Mouse (Mus musculus) MEL (cell line): ENCODE measurements around the gene Ncoa3. TPM values are rescaled to one million over a fixed set of nuclear protein-coding genes. Genes with fewer than 3 reads are reported as not detected.
A peak's percentile ranks its signal among the peaks of the same experiment; 100 is the strongest.

ENCODE experiments used
- DNase-seq: peaks from one replicate; pipeline ENCODE4 v3.0.0; 2011; ENCODE audit warnings: low read depth, low spot score
- H3K27ac ChIP-seq: 2 replicates; pipeline ENCODE4 v1.5.1; 2012; ENCODE audit warnings: low read depth, mild to moderate bottlenecking, control low read depth, low read length, moderate library complexity; ENCODE audit not compliant: control insufficient read depth
- H3K27me3 ChIP-seq, 2 experiments: fragments of 150-350 bp in 1 of 2; sonication (generic) in 1 of 2; 2 replicates each; pipeline ENCODE4 v1.6.1; 2012; ENCODE audit warnings: low read length in 2 of 2, mild to moderate bottlenecking in 2 of 2, improper control_type of control experiment in 1 of 2, moderate library complexity in 1 of 2; ENCODE audit not compliant: insufficient read depth in 2 of 2, control insufficient read depth in 1 of 2
- H3K36me3 ChIP-seq, 2 experiments: 2 replicates each; pipeline ENCODE4 v1.6.1; 2012 to 2014; ENCODE audit warnings: low read length in 2 of 2, improper control_type of control experiment in 1 of 2, inconsistent platforms in 1 of 2, mild to moderate bottlenecking in 1 of 2; ENCODE audit not compliant: insufficient read depth in 2 of 2, control insufficient read depth in 1 of 2
- H3K4me1 ChIP-seq, 2 experiments: fragments of 150-350 bp in 1 of 2; sonication (generic) in 1 of 2; 2 replicates each; pipeline ENCODE4 v1.6.1; 2012; ENCODE audit warnings: low read length in 2 of 2, improper control_type of control experiment in 1 of 2, mild to moderate bottlenecking in 1 of 2; ENCODE audit not compliant: insufficient read depth in 2 of 2, control insufficient read depth in 1 of 2
- H3K4me3 ChIP-seq, 2 experiments: fragments of 150-350 bp in 1 of 2; sonication (generic) in 1 of 2; 2 replicates each; pipeline ENCODE4 v1.5.1; 2012; ENCODE audit warnings: low read depth in 2 of 2, low read length in 2 of 2, mild to moderate bottlenecking in 2 of 2, moderate library complexity in 2 of 2, control low read depth in 1 of 2, improper control_type of control experiment in 1 of 2; ENCODE audit not compliant: control insufficient read depth in 1 of 2, insufficient read depth in 1 of 2
- H3K79me2 ChIP-seq: 2 replicates; pipeline ENCODE4 v1.6.1; 2012; ENCODE audit warnings: mild to moderate bottlenecking, low read length, moderate library complexity; ENCODE audit not compliant: control insufficient read depth, poor library complexity, insufficient read depth
- H3K9ac ChIP-seq: 2 replicates; pipeline ENCODE4 v1.6.1; 2012; ENCODE audit warnings: low read depth, mild to moderate bottlenecking, control low read depth, low read length, moderate library complexity; ENCODE audit not compliant: control insufficient read depth, poor library complexity, severe bottlenecking
- H3K9me3 ChIP-seq: fragments of 150-350 bp; sonication (generic); replicated peaks from 2 replicates; pipeline ENCODE4 v1.6.1; 2012; ENCODE audit warnings: mild to moderate bottlenecking, low read length, improper control_type of control experiment, moderate library complexity; ENCODE audit not compliant: insufficient read depth
- E2F4 ChIP-seq: IDR thresholded peaks from 2 replicates; pipeline ENCODE4 v1.6.1; 2011; ENCODE audit warnings: low read depth, low read length, improper control_type of control experiment, borderline replicate concordance
- EP300 ChIP-seq, 2 experiments: IDR thresholded peaks; 2 replicates each; pipeline ENCODE4 v1.6.1; 2011; ENCODE audit warnings: improper control_type of control experiment in 2 of 2, low read length in 2 of 2, low read depth in 1 of 2, mild to moderate bottlenecking in 1 of 2
- HCFC1 ChIP-seq: IDR thresholded peaks from 2 replicates; pipeline ENCODE4 v1.6.1; 2012; ENCODE audit warnings: low read depth, mild to moderate bottlenecking, inconsistent platforms, low read length, improper control_type of control experiment, moderate library complexity
- MAX ChIP-seq: IDR thresholded peaks from 2 replicates; pipeline ENCODE4 v1.6.1; 2011; ENCODE audit warnings: low read length, improper control_type of control experiment
- MEF2A ChIP-seq: IDR thresholded peaks from 2 replicates; pipeline ENCODE4 v1.6.1; 2014; ENCODE audit warnings: low read depth, mild to moderate bottlenecking, inconsistent platforms, low read length, improper control_type of control experiment; ENCODE audit not compliant: poor library complexity, insufficient replicate concordance, severe bottlenecking; ENCODE audit errors: extremely low read depth
- RCOR1 ChIP-seq: IDR thresholded peaks from 2 replicates; pipeline ENCODE4 v1.6.1; 2012; ENCODE audit warnings: low read depth, mild to moderate bottlenecking, inconsistent platforms, low read length, improper control_type of control experiment
- SIN3A ChIP-seq: IDR thresholded peaks from 2 replicates; pipeline ENCODE4 v1.6.1; 2012; ENCODE audit warnings: low read length, improper control_type of control experiment, inconsistent platforms
- ZC3H11A ChIP-seq: IDR thresholded peaks from 2 replicates; pipeline ENCODE4 v1.6.1; 2012; ENCODE audit warnings: low read depth, mild to moderate bottlenecking, inconsistent platforms, low read length, improper control_type of control experiment
- polyA plus RNA-seq, 2 experiments: library from polyadenylated mRNA; stranded (reverse) in 1 of 2; unstranded in 1 of 2; fragments of >175 nt in 1 of 2; fragments of >200 nt in 1 of 2; gene quantifications; 2 replicates each; pipeline versions ENCODE4 v1.2.1 to v1.2.4; 2012; ENCODE audit warnings: low replicate concordance in 2 of 2, low read depth in 1 of 2; ENCODE audit not compliant: insufficient read length in 2 of 2, insufficient read depth in 1 of 2, missing spikeins in 1 of 2
- total RNA-seq: library from RNA; depleted of rRNA; stranded (reverse); fragments of 300-350 nt; gene quantifications from 2 replicates; pipeline ENCODE4 v1.2.3, GENCODE M21; 2012

Ncoa3 gene
- total and polyA plus RNA-seq, 3 experiments = 5.7 to 19.8 (median 10.3) TPM

- no peaks in the 10 kb centered on the region for H3K27me3 ChIP-seq
- H3K4me3 ChIP-seq = no peak overlapping the region
- no peaks in the 10 kb centered on the region for H3K9me3 ChIP-seq
- TF ChIP-seq E2F4 (no peak), HCFC1 (no peak)
- H3K9ac ChIP-seq = no peak overlapping the region
- H3K27ac ChIP-seq = no peak overlapping the region
- DNase-seq = no peak
- peaks cover 0 to 8% of the 10 kb centered on the region in 2 experiments; a peak in 2 of 4 replicates for H3K36me3 ChIP-seq
- peaks cover 6 to 10% of the 10 kb centered on the region in 2 experiments; a peak in 2 of 4 replicates for H3K4me1 ChIP-seq
- H3K79me2 ChIP-seq = peaks cover 6% of the 10 kb centered on the region; the same call in 1 of the 2 replicates
Measured at GRCm38 (mm10) chr2:166029232-166029631, 36.8 kb downstream of the Ncoa3 start.

GRCm38 (mm10) chr2:166030256-166030995 lies 38.0 kb downstream of the Ncoa3 start:
- Histone ChIP-seq H3K4me3 (peak overlapping the region; percentile 67 to 68), H3K27me3 (no peaks in the 10 kb centered on the region), H3K9me3 (no peaks in the 10 kb centered on the region), H3K27ac (no peak overlapping the region), H3K4me1 (peaks cover 6 to 10% of the 10 kb centered on the region in 2 experiments; a peak in 2 of 4 replicates), H3K9ac (peak overlapping the region; percentile 57), H3K79me2 (peaks cover 6% of the 10 kb centered on the region; the same call in 1 of the 2 replicates), H3K36me3 (peaks cover 0 to 6% of the 10 kb centered on the region in 2 experiments; a peak in 2 of 4 replicates)
- peak; percentile 47 for DNase-seq
- TF ChIP-seq RCOR1 (no peak), SIN3A (peak; percentile 65), EP300 (IDR thresholded peaks at IDR 0.05; ENCODE audit: low read depth in 1 of 2, low read length in 2 of 2) (0 out of 4 replicates have a peak, but pooled peaks of 1 of the 2 experiments have one; percentile 3), MAX (0 out of 2 replicates have a peak, but pooled peaks have one; percentile 23)

- Histone ChIP-seq H3K4me1 (peaks cover 5 to 6% of the 10 kb centered on the region in 2 experiments; a peak in 2 of 4 replicates), H3K9ac (peak overlapping the region; percentile 57), H3K27me3 (no peaks in the 10 kb centered on the region), H3K4me3 (peak overlapping the region; percentile 67 to 68), H3K9me3 (no peaks in the 10 kb centered on the region), H3K36me3 (peaks cover 0 to 6% of the 10 kb centered on the region in 2 experiments; a peak in 2 of 4 replicates), H3K79me2 (peaks cover 6% of the 10 kb centered on the region; the same call in 1 of the 2 replicates), H3K27ac (0 out of 2 replicates have a peak overlapping the region, but pooled peaks have one; percentile 34)
- DNase-seq = peak; percentile 61
- TF ChIP-seq ZC3H11A (no peak), SIN3A (0 out of 2 replicates have a peak, but pooled peaks have one; percentile 12), MEF2A (no peak)
Measured at GRCm38 (mm10) chr2:166031120-166031929, 38.9 kb downstream of the Ncoa3 start.
